Mouse (Mus musculus) liver, embryonic 16.5 days (tissue): ENCODE measurements at regions not wholly inside any gene's neighbourhood (a gene's known extent, or its start where the extent isn't known, plus 50 kb on each side); places are given as distances from the start of the nearest gene placed in this dataset.

Experiments
- ATAC-seq: fragments of 200-750 bp; cut with Nextera tagmentation; 2 replicates; pipeline ENCODE4 v1.8.0; 2017; ENCODE audit warnings: low read depth, mild to moderate bottlenecking, moderate number of reproducible peaks, moderate library complexity
- H3K27ac ChIP-seq: fragments of 300-500 bp; sonication (generic); 2 replicates; pipeline ENCODE4 v1.5.1; 2014; ENCODE audit warnings: mild to moderate bottlenecking, low read length
- H3K27me3 ChIP-seq: fragments of 300-500 bp; sonication (generic); 2 replicates; pipeline ENCODE4 v1.6.1; 2014; ENCODE audit warnings: low read depth, low read length, mixed read lengths; ENCODE audit not compliant: control insufficient read depth, insufficient read depth
- H3K36me3 ChIP-seq: fragments of 300-500 bp; sonication (generic); 2 replicates; pipeline ENCODE4 v1.6.1; 2014; ENCODE audit warnings: mild to moderate bottlenecking; ENCODE audit not compliant: control insufficient read depth, insufficient read depth
- H3K4me1 ChIP-seq: fragments of 300-500 bp; sonication (generic); 2 replicates; pipeline ENCODE4 v1.6.1; 2014; ENCODE audit warnings: low read depth, low read length, mixed read lengths; ENCODE audit not compliant: control insufficient read depth
- H3K4me2 ChIP-seq: fragments of 300-500 bp; sonication (generic); 2 replicates; pipeline ENCODE4 v1.6.1; 2014; ENCODE audit warnings: low read depth, low read length, mixed read lengths
- H3K4me3 ChIP-seq: fragments of 300-500 bp; sonication (generic); 2 replicates; pipeline ENCODE4 v1.5.1; 2014; ENCODE audit warnings: low read depth, mild to moderate bottlenecking, low read length
- H3K9ac ChIP-seq: fragments of 300-500 bp; sonication (generic); 2 replicates; pipeline ENCODE4 v1.6.1; 2014; ENCODE audit warnings: low read depth, low read length
- H3K9me3 ChIP-seq: fragments of 300-500 bp; sonication (generic); replicated peaks from 2 replicates; pipeline ENCODE4 v1.6.1; 2016; ENCODE audit warnings: low read length; ENCODE audit not compliant: control insufficient read depth
- WGBS: fragments of 180-500 bp; shearing (Covaris S2); extraction: QIAGEN DNeasy Blood & Tissue Kit; methylation state at CpG from one replicate; pipeline ENCODE4 v1.1.7; 2014; ENCODE audit not compliant: insufficient replicate concordance; 5-methylcytosine and 5-hydroxymethylcytosine counted together

DNA sequence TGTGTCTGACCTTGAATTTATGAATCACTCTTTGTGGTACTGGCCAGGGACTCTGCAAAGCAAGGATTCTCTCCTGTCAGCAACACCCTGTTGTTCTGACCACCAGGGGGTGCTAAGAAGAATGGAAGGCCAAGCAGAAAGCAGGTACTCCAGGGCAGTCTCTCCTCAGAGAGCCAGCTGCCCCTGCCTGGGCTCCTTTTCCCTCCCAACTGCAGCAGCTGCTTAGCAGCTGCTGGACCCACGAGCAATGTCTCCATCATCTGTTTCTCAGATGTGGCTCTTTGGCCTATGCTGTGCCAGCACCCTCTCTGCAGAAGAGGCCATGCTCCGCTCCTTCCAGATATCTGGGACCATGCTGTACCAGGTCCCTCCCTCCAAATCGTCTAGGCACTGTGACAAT is 124.9 kb downstream of the Abhd5 start:
- no peak overlapping the region for H3K9ac ChIP-seq
- H3K4me2 ChIP-seq: no peak overlapping the region
- 0 out of 2 replicates have a peak, but pooled peaks cover 2% of the 10 kb centered on the region for H3K9me3 ChIP-seq
- no peaks in the 10 kb centered on the region; the same call in 1 of the 2 replicates for H3K4me1 ChIP-seq
- H3K27me3 ChIP-seq: no peaks in the 10 kb centered on the region
- no peak for ATAC-seq
- 48% methylated on average over 3 of the region's 3 CpGs for WGBS
- H3K4me3 ChIP-seq: no peak overlapping the region
- H3K36me3 ChIP-seq: no peaks in the 10 kb centered on the region
- H3K27ac ChIP-seq: no peak overlapping the region

DNA sequence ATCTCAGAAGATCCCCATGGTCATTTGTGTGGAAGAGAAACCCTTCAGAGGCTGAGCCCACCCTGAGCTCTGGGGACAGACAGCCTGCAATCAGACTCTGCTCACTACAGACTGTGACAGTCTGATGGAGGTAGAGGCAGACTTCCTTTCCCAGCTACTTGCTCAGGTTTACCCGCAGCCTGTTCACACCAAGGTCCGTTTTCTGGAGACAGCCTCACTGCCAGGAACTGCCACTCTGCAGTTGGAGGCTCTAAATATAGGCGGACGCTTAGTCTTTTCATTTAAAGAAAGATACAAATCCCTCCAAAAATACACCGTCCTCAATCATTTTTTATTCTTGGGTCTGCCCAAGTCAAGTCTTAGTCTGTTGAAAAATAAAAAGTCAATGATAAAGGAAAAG is 135.6 kb downstream of the Abhd5 start:
- Histone ChIP-seq H3K36me3 (no peaks in the 10 kb centered on the region), H3K27me3 (no peaks in the 10 kb centered on the region), H3K4me3 (no peak overlapping the region), H3K27ac (no peak overlapping the region), H3K9ac (no peak overlapping the region), H3K4me2 (no peak overlapping the region), H3K4me1 (no peaks in the 10 kb centered on the region), H3K9me3 (no peaks in the 10 kb centered on the region)
- 62% methylated on average over 5 of the region's 5 CpGs for WGBS
- no peak for ATAC-seq

DNA sequence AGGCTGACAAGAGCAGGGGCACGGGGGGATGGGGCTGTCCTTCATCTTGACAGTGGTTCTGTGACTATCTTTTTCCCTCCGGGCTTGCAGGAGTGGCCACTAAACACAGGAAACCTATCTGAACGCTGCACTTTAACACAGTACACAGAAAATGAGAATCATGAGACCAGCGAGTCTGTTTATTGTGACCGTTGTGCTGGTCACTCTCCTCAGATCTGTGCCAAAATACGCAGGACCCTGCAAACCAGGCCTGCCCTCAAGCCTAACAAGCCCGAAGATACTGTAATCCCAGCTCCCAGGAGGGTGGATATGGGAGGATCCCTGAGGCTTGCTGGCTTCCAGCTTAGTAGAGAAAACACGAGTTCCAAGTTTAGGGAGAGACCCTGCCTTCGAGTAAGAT is 143.3 kb downstream of the Abhd5 start:
- Histone ChIP-seq H3K9me3 (no peaks in the 10 kb centered on the region), H3K4me3 (no peak overlapping the region), H3K4me2 (no peak overlapping the region), H3K4me1 (no peaks in the 10 kb centered on the region), H3K36me3 (no peaks in the 10 kb centered on the region), H3K9ac (no peak overlapping the region), H3K27me3 (no peaks in the 10 kb centered on the region), H3K27ac (no peak overlapping the region)
- WGBS: 56% methylated on average over 9 of the region's 9 CpGs
- ATAC-seq: no peak

DNA sequence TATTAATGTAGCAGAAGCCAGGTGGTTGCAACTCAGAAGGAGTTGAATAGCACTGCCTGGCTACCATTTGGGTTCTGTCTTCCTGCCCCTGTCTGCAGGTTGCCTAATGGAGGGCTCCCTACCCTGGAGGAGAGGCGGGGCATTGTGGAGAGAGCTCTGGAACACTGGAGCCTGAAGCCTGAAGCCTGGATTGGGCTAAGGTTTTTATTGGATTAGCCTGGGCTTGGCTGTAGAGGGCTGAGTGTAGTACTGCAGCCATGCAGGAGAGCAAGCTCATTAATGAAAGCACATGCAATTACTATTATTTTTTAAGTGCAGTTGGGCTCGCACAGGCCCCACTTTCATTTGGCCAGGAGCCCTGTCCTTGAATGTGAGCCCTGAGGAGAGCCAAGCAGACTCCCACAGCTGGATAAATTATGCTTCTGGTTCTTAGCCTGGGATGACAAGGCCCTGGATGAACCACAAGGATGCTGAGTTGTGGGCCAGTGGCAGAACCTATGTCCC is 145.1 kb downstream of the Abhd5 start:
- 60% methylated on average over 2 of the region's 2 CpGs for WGBS

DNA sequence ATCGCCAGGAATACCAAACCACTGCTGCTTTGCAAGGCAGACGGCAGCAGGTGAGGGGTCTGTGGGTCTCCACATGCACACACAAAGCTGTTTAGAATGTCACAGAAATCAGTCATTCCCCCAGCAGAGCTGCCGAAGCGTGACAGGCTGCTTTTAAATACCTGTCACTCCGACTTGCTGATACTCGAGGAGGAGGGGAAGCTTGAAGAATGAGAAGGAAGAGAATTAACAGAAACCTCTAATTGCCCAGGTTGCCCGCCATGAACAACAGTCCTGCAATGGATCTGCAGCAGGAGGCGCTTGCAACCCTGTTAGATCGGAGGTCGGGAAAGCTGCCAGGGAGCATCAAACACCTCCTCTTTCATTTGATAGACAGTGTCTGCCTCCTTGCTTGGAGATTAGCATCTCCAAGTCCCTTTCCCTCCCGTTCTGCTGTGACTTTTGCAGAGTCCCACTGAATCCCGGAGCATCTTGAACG is 150.5 kb downstream of the Abhd5 start:
- Histone ChIP-seq H3K27ac (no peak overlapping the region), H3K27me3 (no peaks in the 10 kb centered on the region), H3K4me2 (no peak overlapping the region), H3K4me3 (no peak overlapping the region), H3K9ac (no peak overlapping the region), H3K4me1 (no peaks in the 10 kb centered on the region), H3K9me3 (no peaks in the 10 kb centered on the region), H3K36me3 (no peaks in the 10 kb centered on the region)
- ATAC-seq: no peak
- WGBS: 57% methylated on average over 13 of the region's 13 CpGs

More for the DNA sequence above, 145.1 kb downstream of the Abhd5 start:
- no peaks in the 10 kb centered on the region for H3K9me3 ChIP-seq
- no peaks in the 10 kb centered on the region for H3K4me1 ChIP-seq
- no peaks in the 10 kb centered on the region for H3K36me3 ChIP-seq
- ATAC-seq: no peak
- H3K4me2 ChIP-seq: no peak overlapping the region
- no peaks in the 10 kb centered on the region for H3K27me3 ChIP-seq
- no peak overlapping the region for H3K4me3 ChIP-seq
- no peak overlapping the region for H3K9ac ChIP-seq
- H3K27ac ChIP-seq: no peak overlapping the region

DNA sequence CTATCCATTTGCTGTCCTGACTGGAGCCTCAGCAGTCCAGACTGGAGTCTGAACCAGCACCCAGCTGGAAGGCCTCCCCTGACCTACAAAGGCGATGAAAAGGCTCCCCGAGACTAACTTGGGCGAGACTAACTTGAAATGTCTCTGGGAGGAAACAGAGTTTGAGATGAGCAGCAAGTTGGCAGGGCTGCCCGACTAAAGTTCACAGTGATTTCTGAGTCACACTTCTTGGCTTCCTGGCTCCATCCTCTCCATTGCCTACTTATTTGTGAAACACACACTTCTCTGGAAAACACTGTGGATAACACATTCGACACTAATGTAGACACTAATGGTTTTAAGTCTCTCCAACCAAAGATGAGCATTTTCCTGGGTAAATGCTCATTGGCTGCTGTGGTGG is 170.2 kb downstream of the Abhd5 start:
- Histone ChIP-seq H3K9ac (no peak overlapping the region), H3K9me3 (no peaks in the 10 kb centered on the region), H3K4me1 (no peaks in the 10 kb centered on the region), H3K36me3 (no peaks in the 10 kb centered on the region), H3K4me2 (no peak overlapping the region), H3K27me3 (no peaks in the 10 kb centered on the region), H3K27ac (no peak overlapping the region), H3K4me3 (no peak overlapping the region)
- WGBS: 46% methylated on average over 5 of the region's 5 CpGs
- ATAC-seq: no peak

DNA sequence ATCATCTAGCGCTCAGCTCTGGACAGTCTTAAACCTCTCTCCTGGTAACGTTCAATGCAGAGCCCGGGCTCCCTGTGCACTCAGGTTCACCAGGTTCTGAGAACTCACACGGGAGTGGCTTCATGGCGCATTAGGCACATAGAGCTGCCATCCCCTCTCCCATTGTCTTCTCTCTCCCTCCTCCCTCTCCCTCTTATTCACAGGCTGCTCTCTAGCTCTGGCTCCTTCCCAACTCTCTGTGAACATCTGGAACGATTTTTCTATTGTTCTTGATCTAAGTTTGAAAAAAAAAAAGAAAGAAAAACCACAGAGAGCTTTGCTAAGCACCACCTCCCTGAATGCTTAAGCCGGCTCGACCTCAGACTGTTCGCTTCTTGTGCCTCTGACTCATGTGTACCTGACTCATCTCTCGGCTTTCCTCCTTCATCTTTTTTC is 174.2 kb downstream of the Abhd5 start:
- 46% methylated on average over 10 of the region's 10 CpGs for WGBS
- Histone ChIP-seq H3K27ac (no peak overlapping the region), H3K9ac (no peak overlapping the region), H3K9me3 (no peaks in the 10 kb centered on the region), H3K36me3 (no peaks in the 10 kb centered on the region), H3K27me3 (no peaks in the 10 kb centered on the region), H3K4me3 (no peak overlapping the region), H3K4me1 (no peaks in the 10 kb centered on the region), H3K4me2 (no peak overlapping the region)
- ATAC-seq: no peak

DNA sequence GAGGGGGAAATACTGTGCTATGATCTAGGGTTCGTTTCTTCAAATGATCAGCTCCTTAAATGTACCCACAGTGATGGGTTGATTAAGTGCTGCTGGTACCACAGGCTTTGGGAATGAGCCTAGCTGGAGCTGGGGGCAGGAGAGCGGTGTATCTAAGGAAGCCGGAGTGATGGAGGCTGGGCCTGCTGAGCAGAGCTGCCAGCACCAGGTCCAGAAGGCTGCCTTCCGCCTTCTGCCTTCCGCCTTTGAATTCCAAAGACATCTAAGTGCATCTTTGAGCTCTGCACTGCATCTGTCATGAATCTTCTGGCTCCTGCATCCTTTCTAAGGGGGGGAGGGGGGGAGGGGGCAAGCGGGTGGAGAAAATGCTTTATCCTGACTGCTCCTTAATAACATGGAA is 176.9 kb downstream of the Abhd5 start:
- Histone ChIP-seq H3K4me1 (no peaks in the 10 kb centered on the region), H3K36me3 (no peaks in the 10 kb centered on the region), H3K9ac (no peak overlapping the region), H3K27ac (no peak overlapping the region), H3K9me3 (no peaks in the 10 kb centered on the region), H3K4me3 (no peak overlapping the region), H3K4me2 (no peak overlapping the region), H3K27me3 (no peaks in the 10 kb centered on the region)
- 62% methylated on average over 6 of the region's 6 CpGs for WGBS
- ATAC-seq: no peak

DNA sequence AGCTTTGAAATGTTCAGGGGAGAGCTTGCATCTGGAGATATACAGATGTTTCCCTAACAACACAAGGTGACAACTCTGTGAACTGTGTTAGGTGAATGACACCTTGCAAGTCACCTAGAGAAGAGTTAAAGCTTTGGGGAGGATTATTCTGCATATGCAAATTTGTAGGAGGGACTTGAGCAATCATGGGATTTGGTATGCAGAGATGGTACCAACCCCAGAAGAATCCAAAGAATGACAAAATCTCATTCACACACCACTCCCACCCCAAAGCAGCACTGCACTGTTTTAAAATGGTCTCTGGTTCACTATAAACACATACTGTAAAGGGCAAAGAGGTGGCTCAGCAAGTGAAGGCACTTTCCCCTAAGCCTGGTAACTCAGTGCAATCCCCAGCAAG is 178.3 kb downstream of the Abhd5 start:
- ATAC-seq: no peak
- H3K9me3 ChIP-seq: no peaks in the 10 kb centered on the region
- no peaks in the 10 kb centered on the region for H3K27me3 ChIP-seq

More for the DNA sequence above, 178.3 kb downstream of the Abhd5 start:
- no peak overlapping the region for H3K9ac ChIP-seq
- no peak overlapping the region for H3K4me3 ChIP-seq
- no peaks in the 10 kb centered on the region for H3K36me3 ChIP-seq
- H3K4me1 ChIP-seq: no peaks in the 10 kb centered on the region
- H3K27ac ChIP-seq: no peak overlapping the region
- no peak overlapping the region for H3K4me2 ChIP-seq
